Mouse (Mus musculus): ENCODE measurements around the gene Tmem52.

- no peak for TF ChIP-seq CTCF (conservative IDR thresholded peaks at IDR 0.05; ENCODE audit: insufficient read depth, insufficient read length, low read depth, low read length)
- no peak for TF ChIP-seq POLR2A (IDR thresholded peaks at IDR 0.05; ENCODE audit: low read depth, low read length)
These were observed 14.0 kb downstream of the Tmem52 start for GRCm38 (mm10) chr4:155482733-155483540.

Data from kidney, adult 2 months (tissue).